Mouse (Mus musculus) E14TG2a.4 (cell line): ENCODE results near the gene Psmb6.

Experiments
- CTCF ChIP-seq: conservative IDR thresholded peaks from 2 replicates; pipeline ENCODE4 v1.5.1; 2014; ENCODE audit warnings: low read length
- NANOG ChIP-seq: IDR thresholded peaks from 2 replicates; pipeline ENCODE4 v1.6.1; 2014; ENCODE audit warnings: borderline replicate concordance, low read length, mixed read lengths

DNA sequence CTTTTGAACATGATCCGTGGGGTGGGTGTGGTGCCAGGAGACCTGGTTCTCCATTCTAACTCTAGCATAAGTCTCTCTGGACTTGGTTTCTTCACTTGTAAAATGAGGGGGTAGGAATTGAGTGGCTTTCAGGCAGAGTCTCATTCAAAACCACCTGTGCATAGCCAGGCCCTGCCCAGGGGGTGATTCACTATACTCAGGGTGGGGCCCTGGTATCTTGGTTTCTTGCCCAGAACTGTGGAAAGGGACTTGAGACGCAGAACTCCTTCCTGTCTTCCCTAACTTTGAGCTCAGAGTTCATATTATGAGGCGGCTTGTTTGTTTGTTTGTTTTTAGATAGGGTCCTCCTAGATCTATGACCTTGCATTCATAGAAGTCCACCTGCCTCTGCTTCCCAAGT is 52.0 kb downstream of the Psmb6 start:
- TF ChIP-seq CTCF (no peak), NANOG (no peak)
